Mouse (Mus musculus) left cerebral cortex, adult 9 months (tissue): ENCODE data around the gene Ccnt2.
"Not testable (repeated sequence)": the region's sequence is repeated elsewhere in the genome, so short reads cannot be mapped to it uniquely, and the experiment has no call there.

Experiments
- DNase-seq, 2 experiments: peaks; one replicate each; pipeline ENCODE4 v3.0.0; 2022; ENCODE audit warnings: low spot score in 2 of 2

Gene Ccnt2

GRCm38 (mm10) chr1:127773803-127774500, at the start of gene Ccnt2:
Gene Ccnt2, plus strand, starts transcription at chr1:127774164.
- peak; percentile 99 for DNase-seq

GRCm38 (mm10) chr1:127729096-127729495, 44.9 kb upstream of the Ccnt2 start, which contains the start of gene Acmsd:
Gene Acmsd, plus strand, starts transcription at chr1:127729413.
- no peak for DNase-seq

GRCm38 (mm10) chr1:127731086-127731485, 42.9 kb upstream of the Ccnt2 start:
- DNase-seq, result no peak

- no peak for DNase-seq
Observed at GRCm38 (mm10) chr1:127732435-127732834, 41.5 kb upstream of the Ccnt2 start.

- DNase-seq, result no peak
Observed at GRCm38 (mm10) chr1:127732841-127733240, 41.1 kb upstream of the Ccnt2 start.

GRCm38 (mm10) chr1:127735356-127735755, 38.6 kb upstream of the Ccnt2 start:
- DNase-seq, result no peak

- no peak for DNase-seq
Observed at GRCm38 (mm10) chr1:127750401-127751102, 23.4 kb upstream of the Ccnt2 start.

- no peak for DNase-seq
Observed at GRCm38 (mm10) chr1:127755806-127756205, 18.2 kb upstream of the Ccnt2 start.

- no peak for DNase-seq
Observed at GRCm38 (mm10) chr1:127756331-127757163, 17.4 kb upstream of the Ccnt2 start.

GRCm38 (mm10) chr1:127757164-127757545, 16.8 kb upstream of the Ccnt2 start:
- DNase-seq, result not testable (repeated sequence)

- no peak for DNase-seq
Observed at GRCm38 (mm10) chr1:127765468-127765867, 8.5 kb upstream of the Ccnt2 start.

- no peak for DNase-seq
Observed at GRCm38 (mm10) chr1:127766741-127767140, 7.2 kb upstream of the Ccnt2 start.

- no peak for DNase-seq
Observed at GRCm38 (mm10) chr1:127773198-127773802, 664 bp upstream of the Ccnt2 start.

GRCm38 (mm10) chr1:127774501-127774880, 527 bp downstream of the Ccnt2 start:
- no peak for DNase-seq

GRCm38 (mm10) chr1:127775206-127775720, 1.3 kb downstream of the Ccnt2 start:
- no peak for DNase-seq

- no peak for DNase-seq
Observed at GRCm38 (mm10) chr1:127776246-127776645, 2.3 kb downstream of the Ccnt2 start.

- DNase-seq, result no peak
Observed at GRCm38 (mm10) chr1:127778611-127779010, 4.6 kb downstream of the Ccnt2 start.

- no peak for DNase-seq
Observed at GRCm38 (mm10) chr1:127780142-127780541, 6.2 kb downstream of the Ccnt2 start.

- DNase-seq, result no peak
Observed at GRCm38 (mm10) chr1:127780849-127781248, 6.9 kb downstream of the Ccnt2 start.

- no peak for DNase-seq
Observed at GRCm38 (mm10) chr1:127783862-127784261, 9.9 kb downstream of the Ccnt2 start.

GRCm38 (mm10) chr1:127785882-127786281, 11.9 kb downstream of the Ccnt2 start:
- no peak for DNase-seq

GRCm38 (mm10) chr1:127788943-127789342, 15.0 kb downstream of the Ccnt2 start:
- no peak for DNase-seq
